Mouse (Mus musculus) lung, adult 2 months (tissue): ENCODE data around the gene Lbx2.

ENCODE experiments used
- CTCF ChIP-seq: fragments of 200-500 bp; IDR thresholded peaks from 2 replicates; pipeline ENCODE4 v1.5.1; 2011; ENCODE audit warnings: mild to moderate bottlenecking, low read length, control low read depth; ENCODE audit not compliant: insufficient read depth
- POLR2A ChIP-seq: fragments of 200-500 bp; IDR thresholded peaks from 2 replicates; pipeline ENCODE4 v1.6.1; 2011; ENCODE audit warnings: low read depth, mild to moderate bottlenecking, control low read depth, low read length, borderline replicate concordance; ENCODE audit errors: extremely low read depth

DNA sequence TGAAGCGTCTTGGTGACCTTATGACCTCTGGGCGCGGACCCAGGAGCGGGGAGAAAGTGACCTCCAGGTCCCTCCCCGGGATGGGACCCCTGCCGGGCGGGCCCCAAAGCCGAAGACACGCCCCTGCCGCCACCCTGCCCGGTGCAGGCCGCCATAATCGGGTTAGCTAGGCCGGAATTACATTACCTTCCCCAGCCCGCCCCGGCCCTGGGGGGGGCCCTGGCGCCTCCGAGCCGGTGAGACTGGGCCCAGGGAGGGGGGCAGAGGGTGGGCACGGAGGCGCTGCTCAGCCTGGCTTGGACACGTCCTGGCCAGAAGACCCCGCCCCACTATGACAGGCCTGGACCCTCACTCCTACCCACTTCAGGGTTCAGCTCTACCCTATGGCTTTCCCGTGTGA lies 14.9 kb upstream of the Lbx2 start:
- TF ChIP-seq POLR2A (no peak), CTCF (no peak)
